Mouse (Mus musculus): ENCODE results near the gene Sbk3.
"Not testable (repeated sequence)": the region's sequence is repeated elsewhere in the genome, so short reads cannot be mapped to it uniquely, and the experiment has no call there.

GRCm38 (mm10) chr7:5019576-5019975 lies 48.6 kb upstream of the Sbk3 start:
- not testable (repeated sequence) for TF ChIP-seq CTCF (IDR thresholded peaks at IDR 0.05; ENCODE audit: control insufficient read depth, insufficient read depth, insufficient read length); USF1 (IDR thresholded peaks at IDR 0.05; ENCODE audit: low read depth); MYOG (IDR thresholded peaks at IDR 0.05; ENCODE audit: control insufficient read depth, extremely low read depth, insufficient read length); MAX (IDR thresholded peaks at IDR 0.05); MYOD1 (IDR thresholded peaks at IDR 0.05; ENCODE audit: control insufficient read depth, insufficient read length, low read depth); CEBPB (IDR thresholded peaks at IDR 0.05; ENCODE audit: low read depth); FOSL1 (IDR thresholded peaks at IDR 0.05; ENCODE audit: insufficient read depth, low read length, poor library complexity, severe bottlenecking)
